Mouse (Mus musculus) kidney, embryonic 16.5 days (tissue): ENCODE measurements around the gene Ddx50. TPM values are rescaled to one million over a fixed set of nuclear protein-coding genes. Genes with fewer than 3 reads are reported as not detected.
"Not testable (repeated sequence)": the region's sequence is repeated elsewhere in the genome, so short reads cannot be mapped to it uniquely, and the experiment has no call there.

Experiments
- ATAC-seq: fragments of 200-750 bp; cut with Nextera tagmentation; 2 replicates; pipeline ENCODE4 v1.8.0; 2017; ENCODE audit warnings: moderate TSS enrichment; ENCODE audit not compliant: low FRiP score, low TSS enrichment
- H3K27ac ChIP-seq: fragments of 300-500 bp; sonication (generic); 2 replicates; pipeline ENCODE4 v1.5.1; 2014; ENCODE audit warnings: low read length
- H3K27me3 ChIP-seq: fragments of 300-500 bp; sonication (generic); 2 replicates; pipeline ENCODE4 v1.6.1; 2014; ENCODE audit warnings: low read length, control low read depth, mixed read lengths; ENCODE audit not compliant: insufficient read depth
- H3K36me3 ChIP-seq: fragments of 300-500 bp; sonication (generic); 2 replicates; pipeline ENCODE4 v1.6.1; 2014; ENCODE audit warnings: low read length, control low read depth, mixed read lengths; ENCODE audit not compliant: insufficient read depth
- H3K4me1 ChIP-seq: fragments of 300-500 bp; sonication (generic); 2 replicates; pipeline ENCODE4 v1.6.1; 2014; ENCODE audit warnings: low read length, control low read depth, mixed read lengths; ENCODE audit not compliant: insufficient read depth
- H3K4me2 ChIP-seq: fragments of 300-500 bp; sonication (generic); replicated peaks from 2 replicates; pipeline ENCODE4 v1.6.1; 2014; ENCODE audit warnings: low read depth, low read length
- H3K4me3 ChIP-seq: fragments of 300-500 bp; sonication (generic); 2 replicates; pipeline ENCODE4 v1.5.1; 2014; ENCODE audit warnings: mild to moderate bottlenecking, low read length
- H3K9ac ChIP-seq: fragments of 300-500 bp; sonication (generic); replicated peaks from 2 replicates; pipeline ENCODE4 v1.6.1; 2014; ENCODE audit warnings: low read length
- H3K9me3 ChIP-seq: fragments of 300-500 bp; sonication (generic); 2 replicates; pipeline ENCODE4 v1.6.1; 2016; ENCODE audit warnings: low read length, control low read depth
- WGBS: fragments of 180-500 bp; shearing (Covaris S2); extraction: QIAGEN DNeasy Blood & Tissue Kit; methylation state at CpG from one replicate; pipeline ENCODE4 v1.1.7; 2014; 5-methylcytosine and 5-hydroxymethylcytosine counted together
- polyA plus RNA-seq: library from polyadenylated mRNA; unstranded; fragments of >200 nt; fragmentation: Nextera tagmentation; extraction: Ambion mirVana; gene quantifications from 2 replicates; pipeline ENCODE4 v1.2.1, GENCODE M21; 2015

Gene Ddx50
- polyA plus RNA-seq, 1 experiment from 2014 or later = 116 TPM

DNA sequence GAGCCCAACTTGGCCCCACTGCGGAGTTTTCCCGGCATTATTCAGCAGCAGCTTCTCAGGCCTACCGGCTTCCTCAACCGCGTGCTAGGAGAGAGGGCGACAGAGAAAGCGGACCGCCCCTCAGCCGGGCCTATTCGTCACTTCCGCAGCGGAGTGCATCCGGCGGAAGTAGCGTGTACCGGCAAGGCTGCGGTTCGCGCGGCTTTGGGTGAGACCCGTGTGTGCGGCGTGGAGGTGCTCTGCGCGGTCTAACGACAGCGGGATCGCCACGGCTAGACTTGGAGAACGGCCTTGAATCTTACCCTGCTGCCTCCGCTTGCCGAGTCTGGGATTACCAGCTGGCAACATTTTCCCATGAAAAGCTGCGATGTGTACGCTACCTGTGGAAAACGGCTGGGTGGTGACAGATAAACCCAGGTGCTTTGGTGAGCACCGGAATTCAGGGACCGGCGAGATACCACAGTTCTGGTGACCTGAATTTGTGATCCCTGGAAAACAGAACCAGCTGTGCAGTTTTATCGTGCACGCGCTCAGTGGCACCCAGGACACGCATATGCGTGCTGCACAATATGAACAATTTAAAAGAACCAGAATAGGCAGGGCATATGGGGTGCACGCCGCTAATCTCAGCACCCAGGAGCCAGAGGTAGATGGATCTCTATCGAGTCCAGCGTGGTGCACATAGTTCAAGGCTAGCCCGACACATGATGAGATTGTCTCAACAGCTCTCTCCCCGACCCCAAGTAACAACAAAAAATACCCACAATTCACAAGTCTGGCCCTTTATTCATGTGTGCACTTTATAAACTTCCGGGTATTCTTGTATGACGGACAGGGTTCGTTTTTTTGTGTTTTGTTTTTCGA lies 48.6 kb downstream of the Ddx50 start, which contains the start of gene Ddx21:
Ddx21 (minus strand) TSS at position 105 of the 864 bp plus-strand sequence.
- Histone ChIP-seq H3K9me3 (no peaks in the 10 kb centered on the region), H3K27ac (peak within 1 kb of the TSS; percentile 82), H3K9ac (peak within 1 kb of the TSS; percentile 76), H3K4me1 (peaks cover 15% of the 10 kb centered on the region), H3K36me3 (peaks cover 7% of the 10 kb centered on the region), H3K27me3 (no peaks in the 10 kb centered on the region), H3K4me3 (peak within 1 kb of the TSS; percentile 97), H3K4me2 (peak within 1 kb of the TSS; percentile 99)
- ATAC-seq = peak; percentile 96
- 6% methylated on average over 53 of the region's 53 CpGs for WGBS

DNA sequence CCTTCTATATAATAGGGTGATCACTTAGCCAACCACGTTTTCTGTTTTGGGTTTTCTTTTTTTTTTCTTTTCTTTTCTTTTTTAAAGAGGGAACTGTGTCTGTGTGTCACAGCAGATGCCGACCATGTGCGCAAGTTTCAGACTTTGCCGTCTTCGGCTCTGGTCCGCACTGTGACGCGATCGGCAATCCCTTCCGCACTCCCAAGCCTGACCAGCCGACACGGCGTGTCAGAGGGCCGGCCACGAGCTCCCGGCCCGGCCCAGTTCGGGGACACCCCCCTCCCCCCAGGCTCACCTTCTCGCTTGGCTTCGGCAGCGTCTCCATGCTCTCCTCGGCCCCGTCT lies 49.2 kb downstream of the Ddx50 start:
- Histone ChIP-seq H3K4me1 (peaks cover 15% of the 10 kb centered on the region), H3K9ac (peak overlapping the region; percentile 76), H3K9me3 (no peaks in the 10 kb centered on the region), H3K27ac (peak overlapping the region; percentile 82), H3K36me3 (peaks cover 11% of the 10 kb centered on the region), H3K4me3 (peak overlapping the region; percentile 97), H3K27me3 (no peaks in the 10 kb centered on the region), H3K4me2 (peak overlapping the region; percentile 99)
- 0% methylated on average over 23 of the region's 23 CpGs for WGBS
- ATAC-seq = peak; percentile 88

DNA sequence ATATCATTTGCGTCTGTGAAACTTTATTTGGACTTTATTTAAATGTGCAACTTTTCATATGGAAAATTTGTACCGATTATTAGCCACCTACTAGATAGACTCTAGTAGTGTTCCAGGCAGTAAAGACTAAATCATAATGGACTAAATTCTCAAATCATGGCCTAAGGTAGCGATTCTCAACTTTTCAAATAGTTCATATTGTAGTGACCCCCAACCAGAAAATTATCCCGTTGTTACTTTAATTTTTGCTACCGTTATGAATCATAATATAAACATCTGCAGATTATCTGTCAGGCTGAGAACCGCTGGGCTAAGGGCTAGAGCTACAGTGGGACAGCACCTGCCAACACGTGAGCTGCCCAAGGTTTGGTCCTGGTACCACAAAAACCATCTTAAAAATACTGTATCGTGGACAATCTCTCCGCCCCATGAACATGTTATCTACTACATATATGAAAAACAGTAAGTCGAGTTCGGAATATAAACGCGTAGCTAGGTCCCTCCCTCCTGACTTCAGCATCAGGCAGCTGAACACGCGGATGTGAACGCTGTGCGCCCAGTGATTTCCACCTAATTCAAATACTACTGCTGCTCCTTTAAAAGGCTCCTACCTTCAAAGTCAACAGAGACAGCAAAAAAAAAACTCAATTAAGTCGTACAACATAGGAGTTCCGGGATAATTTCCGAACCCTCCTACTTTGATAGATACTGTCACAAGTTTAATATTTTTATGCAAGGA lies 49.8 kb downstream of the Ddx50 start:
- no peaks in the 10 kb centered on the region for H3K27me3 ChIP-seq
- no peak for ATAC-seq
- peak overlapping the region; percentile 76 for H3K9ac ChIP-seq
- 12% methylated on average over 20 of the region's 20 CpGs for WGBS
- peaks cover 15% of the 10 kb centered on the region for H3K4me1 ChIP-seq
- no peak overlapping the region for H3K27ac ChIP-seq
- H3K4me3 ChIP-seq = peak overlapping the region; percentile 97
- H3K9me3 ChIP-seq = no peaks in the 10 kb centered on the region
- peak overlapping the region; percentile 99 for H3K4me2 ChIP-seq
- H3K36me3 ChIP-seq = peaks cover 11% of the 10 kb centered on the region

DNA sequence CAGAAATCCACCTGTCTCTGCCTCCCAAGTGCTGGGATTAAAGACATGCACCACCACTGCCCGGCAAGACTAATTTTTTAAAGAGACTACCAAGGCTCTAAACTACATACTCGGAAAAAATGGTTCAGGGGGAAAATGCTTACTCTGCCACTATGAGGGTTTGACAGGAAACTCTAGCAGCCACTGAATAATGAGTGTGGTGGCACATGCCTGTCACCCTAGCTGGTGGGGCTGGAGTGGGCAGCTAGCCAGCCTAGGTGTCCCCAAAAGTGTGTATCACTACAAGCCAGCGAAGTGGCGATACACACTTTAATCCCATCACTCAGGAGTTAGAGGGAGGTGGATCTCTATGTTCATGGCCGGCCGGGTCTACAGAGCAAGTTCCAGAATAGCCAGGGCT lies 51.0 kb downstream of the Ddx50 start:
- Histone ChIP-seq H3K4me1 (peaks cover 15% of the 10 kb centered on the region), H3K9ac (no peak overlapping the region), H3K27ac (no peak overlapping the region), H3K9me3 (no peaks in the 10 kb centered on the region), H3K4me3 (no peak overlapping the region), H3K36me3 (peaks cover 12% of the 10 kb centered on the region), H3K27me3 (no peaks in the 10 kb centered on the region), H3K4me2 (no peak overlapping the region)
- WGBS = 85% methylated on average over 6 of the region's 6 CpGs
- no peak for ATAC-seq

DNA sequence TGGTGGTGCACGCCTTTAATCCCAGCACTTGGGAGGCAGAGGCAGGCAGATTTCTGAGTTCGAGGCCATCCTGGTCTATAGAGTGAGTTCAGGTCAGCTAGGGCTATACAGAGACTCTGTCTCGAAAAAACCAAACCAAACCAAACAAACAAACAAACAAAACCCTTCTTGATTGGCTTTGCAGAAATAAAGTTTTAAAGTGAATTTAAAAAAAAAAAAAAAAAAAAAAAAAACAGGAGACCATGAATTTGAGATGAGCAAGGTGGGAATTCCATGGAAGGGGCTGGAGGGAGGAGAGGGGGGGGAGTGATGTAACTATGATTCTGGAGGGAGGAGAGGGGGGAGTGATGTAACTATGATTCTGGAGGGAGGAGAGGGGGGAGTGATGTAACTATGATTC lies 51.7 kb downstream of the Ddx50 start:
- H3K9me3 ChIP-seq, H3K9ac ChIP-seq, H3K4me3 ChIP-seq, H3K4me2 ChIP-seq, H3K27ac ChIP-seq, H3K27me3 ChIP-seq, ATAC-seq: not testable (repeated sequence)
- Histone ChIP-seq H3K36me3 (peaks cover 17% of the 10 kb centered on the region), H3K4me1 (peaks cover 15% of the 10 kb centered on the region)
- WGBS = 99% methylated on average over 3 of the region's 3 CpGs

DNA sequence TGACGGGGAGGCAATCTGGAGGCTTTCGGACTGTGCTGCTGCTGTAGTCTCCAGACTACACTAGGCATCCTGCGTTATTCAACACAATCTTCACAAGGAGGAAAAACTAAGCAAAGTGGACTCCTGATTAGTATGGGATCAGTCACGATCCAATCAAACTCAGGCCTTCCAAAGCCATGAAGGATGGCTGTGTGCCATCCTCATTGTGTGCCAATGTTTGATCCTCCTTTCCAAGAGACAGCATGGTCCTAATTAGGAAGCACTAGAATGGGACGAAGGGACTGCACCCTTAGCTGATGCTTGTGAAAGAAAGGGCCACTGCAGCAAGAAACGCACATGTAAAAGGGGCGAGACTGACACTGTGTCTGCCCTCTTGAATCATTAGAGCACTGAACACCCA lies 58.5 kb downstream of the Ddx50 start:
- no peaks in the 10 kb centered on the region for H3K9me3 ChIP-seq
- H3K4me3 ChIP-seq = no peak overlapping the region
- H3K9ac ChIP-seq = no peak overlapping the region
- ATAC-seq = no peak
- no peaks in the 10 kb centered on the region for H3K27me3 ChIP-seq
- peaks cover 62% of the 10 kb centered on the region for H3K36me3 ChIP-seq
- H3K4me1 ChIP-seq = no peaks in the 10 kb centered on the region
- H3K27ac ChIP-seq = no peak overlapping the region
- no peak overlapping the region for H3K4me2 ChIP-seq
- 87% methylated on average over 7 of the region's 7 CpGs for WGBS

DNA sequence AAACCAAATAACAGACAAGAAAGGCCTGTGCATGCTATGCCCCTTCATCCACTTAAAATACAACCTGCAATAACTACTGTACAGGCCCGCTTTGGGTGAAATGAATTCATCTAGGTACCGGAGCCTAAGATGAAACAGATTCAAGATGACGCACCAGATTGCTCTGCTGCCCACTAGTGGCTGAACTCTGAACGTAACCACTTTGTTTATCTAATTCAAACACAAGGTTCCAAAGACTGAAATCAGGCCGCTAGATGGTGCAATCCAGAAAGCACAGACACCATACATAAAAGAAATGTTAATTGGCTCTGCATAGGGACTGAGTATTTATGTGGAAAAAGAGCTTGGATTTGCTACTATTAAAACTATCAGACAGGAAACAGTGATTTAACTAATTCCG lies 60.8 kb downstream of the Ddx50 start:
- Histone ChIP-seq H3K27me3 (no peaks in the 10 kb centered on the region), H3K4me3 (no peak overlapping the region), H3K4me2 (no peak overlapping the region), H3K9ac (no peak overlapping the region), H3K4me1 (no peaks in the 10 kb centered on the region), H3K36me3 (peaks cover 76% of the 10 kb centered on the region), H3K27ac (no peak overlapping the region), H3K9me3 (no peaks in the 10 kb centered on the region)
- 40% methylated on average over 6 of the region's 6 CpGs for WGBS
- peak; percentile 46; the same call in 1 of the 2 replicates for ATAC-seq

DNA sequence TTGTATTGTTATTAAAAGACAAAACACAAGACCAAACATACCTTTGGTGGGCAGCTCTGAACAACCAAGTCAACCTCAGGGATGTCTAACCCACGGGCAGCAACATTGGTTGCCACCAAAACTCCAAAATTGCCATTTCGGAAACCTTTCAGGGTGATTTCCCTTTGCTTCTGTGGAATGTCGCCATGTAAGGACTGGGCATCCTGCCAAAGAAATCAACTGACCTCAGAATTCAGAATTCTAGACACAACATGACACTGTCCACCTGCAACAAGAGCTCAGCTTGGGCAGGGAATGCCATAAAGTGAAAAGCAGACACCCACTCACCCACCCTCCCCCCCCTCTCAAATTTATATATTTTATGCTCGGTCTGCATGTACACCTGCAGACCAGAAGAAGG lies 62.4 kb downstream of the Ddx50 start:
- H3K27me3 ChIP-seq = no peaks in the 10 kb centered on the region
- no peaks in the 10 kb centered on the region for H3K4me1 ChIP-seq
- H3K36me3 ChIP-seq = peaks cover 82% of the 10 kb centered on the region
- H3K4me3 ChIP-seq = no peak overlapping the region
- 68% methylated on average over 4 of the region's 4 CpGs for WGBS
- no peak for ATAC-seq
- no peaks in the 10 kb centered on the region for H3K9me3 ChIP-seq
- H3K27ac ChIP-seq = no peak overlapping the region
- H3K4me2 ChIP-seq = no peak overlapping the region
- H3K9ac ChIP-seq = no peak overlapping the region

DNA sequence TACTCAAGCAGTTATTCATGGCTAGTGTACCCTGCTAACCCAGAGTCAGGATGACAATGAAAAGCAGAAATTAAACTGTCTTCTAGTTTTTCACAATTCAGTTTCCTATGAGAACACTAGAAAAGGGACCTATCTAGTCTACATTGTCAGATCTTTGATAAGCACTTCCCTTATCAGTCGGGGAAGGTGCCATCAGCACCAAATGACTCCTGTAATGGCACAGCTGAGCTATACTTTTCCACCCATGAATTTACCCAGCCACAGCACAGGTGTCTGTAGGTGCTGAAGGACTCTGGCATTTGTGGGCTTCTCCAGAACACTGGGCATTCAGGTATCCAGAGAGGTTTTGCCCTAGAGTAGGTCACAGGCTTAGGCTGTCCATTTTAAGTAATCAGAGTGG lies 67.8 kb downstream of the Ddx50 start:
- no peak overlapping the region for H3K4me2 ChIP-seq
- H3K4me1 ChIP-seq = no peaks in the 10 kb centered on the region
- H3K9ac ChIP-seq = no peak overlapping the region
- no peak overlapping the region for H3K27ac ChIP-seq
- H3K36me3 ChIP-seq = peaks cover 67% of the 10 kb centered on the region
- WGBS = 88% methylated on average over 1 of the region's 1 CpGs
- H3K9me3 ChIP-seq = no peaks in the 10 kb centered on the region
- no peaks in the 10 kb centered on the region for H3K27me3 ChIP-seq
- no peak for ATAC-seq
- H3K4me3 ChIP-seq = no peak overlapping the region

DNA sequence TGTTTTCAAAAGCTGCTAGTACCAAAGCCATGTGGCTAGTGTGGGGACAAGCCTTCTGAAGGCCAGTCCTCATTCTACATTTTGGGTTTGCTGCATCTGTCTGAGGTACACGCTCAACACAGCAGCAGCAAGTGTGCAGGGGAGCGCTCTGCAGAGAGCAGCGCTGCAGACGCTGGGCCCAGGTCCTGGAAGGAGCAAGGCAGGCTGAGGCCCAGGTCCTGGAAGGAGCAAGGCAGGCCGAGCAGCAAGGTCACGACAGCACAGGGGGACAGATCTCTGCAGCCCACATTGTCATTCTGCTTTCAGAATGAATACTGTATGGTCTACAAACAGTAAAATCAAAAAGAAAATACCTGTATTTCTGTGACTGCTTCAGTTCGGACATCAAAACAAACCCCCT lies 68.3 kb downstream of the Ddx50 start:
- no peak overlapping the region for H3K4me3 ChIP-seq
- no peak for ATAC-seq
- no peak overlapping the region for H3K4me2 ChIP-seq
- 86% methylated on average over 7 of the region's 7 CpGs for WGBS
- no peak overlapping the region for H3K27ac ChIP-seq
- H3K9me3 ChIP-seq = no peaks in the 10 kb centered on the region
- H3K9ac ChIP-seq = no peak overlapping the region
- peaks cover 61% of the 10 kb centered on the region for H3K36me3 ChIP-seq
- H3K4me1 ChIP-seq = no peaks in the 10 kb centered on the region; the same call in 1 of the 2 replicates
- no peaks in the 10 kb centered on the region for H3K27me3 ChIP-seq
